In genomic region chr16:43332734-43333133, GRCm38 (mm10) we compare ENCODE assay signal across 11 mouse cellular contexts.
"Had no signal": no experiment of that assay in that cellular context is flagged by ENCODE, and none has a peak within 500 bp of the region (broad histone marks: within the 10 kb centered on the region; RNA-seq: fewer than 3 reads in every experiment).

No protein-coding gene starts in this region.

- H3K27me3 ChIP-seq: limb, embryonic 12.5 days; liver, embryonic 15.5 days had no signal

- H3K9me3 ChIP-seq: limb, embryonic 12.5 days; liver, embryonic 15.5 days had no signal

- DNase-seq: kidney, adult 9 months; kidney, postnatal 10 days; layer of hippocampus, postnatal 36 days; liver; lung, adult 2 months; lung, postnatal 36 days; right cerebral cortex, postnatal 14 days; thymus, postnatal 4 days had no signal

- H3K36me3 ChIP-seq: limb, embryonic 12.5 days; liver, embryonic 15.5 days had no signal

- H3K4me1 ChIP-seq: liver, embryonic 15.5 days had no signal

- H3K27ac ChIP-seq: limb, embryonic 12.5 days; liver, embryonic 15.5 days; stomach, postnatal 0 days had no signal

- H3K4me3 ChIP-seq: limb, embryonic 12.5 days; liver, embryonic 15.5 days had no signal
